Mouse (Mus musculus) gastrocnemius, adult 8-10 months (tissue): ENCODE data around the gene E2f4. TPM values are rescaled to one million over a fixed set of nuclear protein-coding genes. Genes with fewer than 3 reads are reported as not detected.

Experiments used
- DNase-seq, 2 experiments: peaks; one replicate each; pipeline ENCODE4 v3.0.0; 2022; ENCODE audit warnings: low spot score in 2 of 2
- total RNA-seq, 4 experiments: library from RNA; stranded (reverse); gene quantifications; 2 replicates each; pipeline ENCODE4 v1.2.4; 2022

The E2f4 gene
- total RNA-seq, 4 experiments from 2014 or later: 28.1 to 37.8 (median 33.7) TPM

DNA sequence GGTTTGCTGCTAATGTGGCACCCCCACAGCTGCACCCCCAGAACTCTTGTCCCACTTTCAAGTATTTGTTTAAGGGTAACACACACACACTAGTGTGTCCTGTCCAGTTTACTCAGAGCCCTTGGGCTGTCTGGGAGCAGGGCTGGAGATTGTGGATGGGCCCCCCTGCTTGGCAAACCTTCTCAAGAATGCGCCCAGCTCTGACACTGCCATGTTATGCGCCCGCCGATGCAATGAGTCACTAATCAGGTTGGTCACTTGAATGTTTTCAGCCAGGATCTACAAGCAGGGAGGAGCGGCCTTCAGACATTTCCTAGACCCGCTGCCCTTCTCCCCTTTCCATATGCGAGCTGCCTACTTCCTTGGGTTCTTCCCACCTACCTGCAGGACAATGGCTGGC is 5.0 kb upstream of the E2f4 start:
- DNase-seq: no peak

DNA sequence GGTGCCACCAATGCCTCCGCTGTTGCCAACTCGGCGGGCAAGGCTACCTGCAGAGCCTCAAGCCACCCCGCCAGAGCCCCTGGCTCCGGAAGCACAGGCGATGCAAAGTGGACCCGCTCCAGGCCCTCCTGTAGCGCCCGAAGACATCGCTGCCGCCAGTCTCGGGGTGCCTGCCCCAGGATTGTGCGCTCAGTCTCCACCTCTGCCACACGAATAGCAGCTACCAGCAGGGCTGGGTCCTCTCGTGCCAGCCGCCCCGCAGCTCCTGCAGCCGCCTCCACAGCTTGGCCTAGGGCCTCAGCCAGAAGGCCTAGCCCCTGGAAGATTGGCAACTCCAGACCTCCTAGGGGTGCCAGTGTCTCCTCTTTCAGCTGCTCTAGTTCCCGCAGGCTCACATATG is 4.1 kb upstream of the E2f4 start:
- DNase-seq: no peak

DNA sequence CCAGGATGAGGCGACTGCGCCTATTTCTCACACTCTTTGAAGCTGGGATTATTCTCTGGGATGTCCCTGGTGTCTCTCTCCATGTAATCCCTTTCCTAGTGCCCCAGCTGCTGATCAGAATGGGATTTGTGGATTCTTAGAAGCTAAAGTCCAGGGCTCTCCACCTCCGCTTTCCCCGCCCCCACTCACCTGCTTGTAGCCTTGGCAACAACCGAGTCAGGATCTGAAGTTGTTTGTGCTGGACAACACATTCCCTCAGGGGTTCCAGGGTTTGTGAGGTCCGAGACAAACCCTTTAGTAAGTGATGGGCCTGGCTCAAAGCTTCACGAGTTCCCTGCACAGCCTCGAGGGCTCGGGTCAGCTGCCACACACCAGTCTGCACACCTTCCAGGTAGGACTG is 2.7 kb upstream of the E2f4 start:
- no peak for DNase-seq

DNA sequence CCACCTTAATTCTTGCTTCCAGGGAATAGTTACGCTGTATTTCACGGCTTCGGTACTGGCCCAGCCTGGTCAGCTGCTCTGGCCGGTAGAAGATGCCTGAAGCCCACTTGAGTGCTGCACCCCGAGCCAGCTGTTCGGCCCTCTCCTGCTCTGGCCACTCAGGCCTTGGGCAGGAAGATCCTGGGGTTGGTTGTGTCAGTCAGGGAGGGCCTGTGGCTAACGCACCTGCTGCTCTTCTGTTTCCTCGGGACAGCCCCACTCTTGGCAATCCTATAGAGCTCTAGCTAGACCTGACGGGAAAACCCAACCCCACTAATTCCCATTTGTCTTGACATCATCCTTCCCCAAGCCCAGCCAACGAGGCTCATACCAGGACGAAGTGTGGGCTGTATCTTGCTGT is 2.2 kb upstream of the E2f4 start:
- no peak for DNase-seq

DNA sequence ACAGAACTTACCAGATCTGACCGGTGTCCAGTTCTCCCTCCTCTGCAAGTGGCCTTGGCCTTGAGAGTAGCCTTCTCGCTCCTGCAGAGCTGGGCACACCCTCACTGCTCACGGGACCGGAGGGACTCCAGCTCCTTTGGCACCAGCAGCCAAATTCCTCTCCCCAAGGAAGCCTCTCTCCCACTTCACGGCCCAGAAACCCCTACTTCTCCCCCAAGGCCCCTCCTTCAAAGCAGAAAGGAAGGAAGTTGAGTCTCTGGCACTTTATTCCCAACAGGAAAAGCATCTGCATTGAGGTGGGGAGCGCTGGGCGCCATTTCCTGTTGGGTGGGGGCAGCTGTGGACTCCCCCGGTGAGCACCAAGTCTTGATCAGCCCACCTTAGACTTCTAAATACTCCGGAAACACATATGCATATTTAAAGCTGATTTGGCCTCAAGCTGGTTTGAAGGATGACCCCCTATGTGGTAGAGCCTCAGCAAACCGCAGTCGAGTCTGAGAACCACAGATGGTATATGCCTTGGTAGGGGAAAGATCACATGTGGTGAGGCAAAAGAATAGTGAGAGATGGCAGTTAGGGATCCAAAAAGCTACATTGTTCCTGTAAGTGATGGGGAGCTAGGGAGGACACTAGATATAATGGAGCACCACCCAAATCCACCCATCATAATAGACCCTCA is 1.4 kb upstream of the E2f4 start, which contains the start of gene Exoc3l:
Gene Exoc3l, minus strand, starts transcription at position 207 of the 679 bp plus-strand sequence.
- no peak for DNase-seq

DNA sequence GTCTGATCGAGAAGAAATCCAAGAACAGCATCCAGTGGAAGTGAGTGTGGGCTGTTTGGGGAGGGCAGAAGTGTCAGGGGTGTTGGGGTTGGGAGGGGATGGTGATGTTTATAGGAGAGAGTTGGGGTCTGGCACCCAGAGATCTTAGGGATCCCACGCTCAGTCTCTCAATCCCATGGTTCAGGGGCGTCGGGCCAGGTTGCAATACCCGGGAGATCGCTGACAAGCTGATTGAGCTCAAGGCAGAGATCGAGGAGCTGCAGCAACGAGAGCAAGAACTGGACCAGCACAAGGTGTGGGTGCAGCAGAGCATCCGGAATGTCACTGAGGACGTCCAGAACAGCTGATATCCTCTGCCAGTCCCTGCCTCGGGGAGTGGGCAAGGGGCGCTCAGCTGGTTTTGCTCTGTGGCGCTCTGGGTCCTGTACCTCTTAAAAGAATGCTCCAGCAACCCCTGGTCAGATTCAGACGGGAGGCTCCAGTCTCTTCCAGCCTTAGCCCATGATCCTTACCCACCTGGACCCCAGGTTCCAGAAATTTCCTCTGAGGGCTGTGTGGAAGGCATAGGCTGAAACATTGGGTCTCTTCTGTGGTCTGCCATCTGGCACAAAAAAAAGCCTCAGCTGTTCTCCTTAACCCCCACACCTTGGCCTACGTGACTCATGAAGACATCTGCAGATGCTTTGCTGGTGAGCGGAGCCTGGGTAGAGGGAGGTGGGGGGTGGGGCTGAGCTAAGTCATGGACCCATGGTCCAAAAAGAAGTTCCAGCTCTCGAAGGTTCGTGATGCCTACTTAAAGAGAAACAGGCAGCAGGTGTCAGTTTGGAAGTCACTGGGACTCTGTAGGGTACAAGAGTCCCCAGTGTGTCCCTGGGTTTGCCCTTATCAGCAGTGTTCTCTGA is 1.1 kb downstream of the E2f4 start:
- no peak for DNase-seq

DNA sequence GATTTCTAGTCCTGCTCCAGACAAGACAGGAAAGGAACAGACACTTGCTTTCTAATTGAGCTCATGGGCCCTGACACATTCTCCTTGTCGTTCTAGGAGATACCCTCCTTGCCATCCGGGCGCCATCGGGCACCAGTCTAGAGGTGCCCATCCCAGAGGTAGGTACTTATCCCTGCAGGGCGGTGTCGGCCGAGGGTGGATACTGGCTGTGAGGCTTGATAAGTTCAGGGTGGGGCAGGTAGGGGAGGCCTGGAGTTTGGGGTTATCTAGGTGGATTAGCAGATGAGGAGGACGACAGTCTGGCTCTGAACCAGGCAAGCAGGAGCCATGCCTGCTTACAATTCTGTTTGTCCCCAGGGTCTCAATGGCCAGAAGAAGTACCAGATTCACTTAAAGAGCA is 2.5 kb downstream of the E2f4 start:
- DNase-seq: no peak

DNA sequence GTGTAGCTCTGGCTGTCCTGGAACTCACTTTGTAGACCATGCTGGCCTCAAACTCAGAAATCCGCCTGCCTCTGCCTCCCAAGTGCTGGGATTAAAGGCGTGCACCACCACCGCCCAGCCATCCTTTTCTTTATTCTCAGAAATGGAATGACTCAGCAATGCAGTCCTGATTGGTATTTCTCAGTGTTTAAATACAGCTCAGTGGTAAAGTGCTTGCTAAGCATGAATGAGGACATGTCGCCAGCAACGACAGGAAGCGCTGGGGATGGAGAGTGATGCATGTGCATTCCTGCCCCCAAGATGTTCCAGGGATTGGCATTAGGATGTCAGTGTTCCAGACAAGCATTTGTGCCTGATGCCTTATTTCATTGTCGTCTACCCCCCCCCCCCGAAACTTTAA is 5.9 kb downstream of the E2f4 start:
- DNase-seq: no peak

DNA sequence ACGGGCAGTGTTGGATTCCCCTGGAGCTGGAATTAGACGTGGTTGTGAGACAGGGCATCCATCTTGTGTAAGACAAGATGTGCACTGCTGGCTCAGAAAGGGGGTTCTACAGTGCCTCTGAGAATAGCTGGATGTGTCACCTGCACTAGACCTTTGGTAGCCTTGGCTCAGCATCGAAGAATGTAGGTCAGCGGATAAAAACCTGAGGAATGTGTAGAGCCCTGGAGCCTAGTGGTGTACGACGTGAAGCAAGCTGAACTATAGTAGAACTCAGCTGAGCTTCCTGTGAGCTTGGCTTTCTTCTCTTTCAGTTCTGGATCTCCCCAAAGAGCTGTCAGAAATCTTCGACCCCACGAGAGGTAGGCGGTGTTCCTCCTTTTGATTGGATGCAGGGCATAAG is 6.4 kb downstream of the E2f4 start:
- DNase-seq: no peak

DNA sequence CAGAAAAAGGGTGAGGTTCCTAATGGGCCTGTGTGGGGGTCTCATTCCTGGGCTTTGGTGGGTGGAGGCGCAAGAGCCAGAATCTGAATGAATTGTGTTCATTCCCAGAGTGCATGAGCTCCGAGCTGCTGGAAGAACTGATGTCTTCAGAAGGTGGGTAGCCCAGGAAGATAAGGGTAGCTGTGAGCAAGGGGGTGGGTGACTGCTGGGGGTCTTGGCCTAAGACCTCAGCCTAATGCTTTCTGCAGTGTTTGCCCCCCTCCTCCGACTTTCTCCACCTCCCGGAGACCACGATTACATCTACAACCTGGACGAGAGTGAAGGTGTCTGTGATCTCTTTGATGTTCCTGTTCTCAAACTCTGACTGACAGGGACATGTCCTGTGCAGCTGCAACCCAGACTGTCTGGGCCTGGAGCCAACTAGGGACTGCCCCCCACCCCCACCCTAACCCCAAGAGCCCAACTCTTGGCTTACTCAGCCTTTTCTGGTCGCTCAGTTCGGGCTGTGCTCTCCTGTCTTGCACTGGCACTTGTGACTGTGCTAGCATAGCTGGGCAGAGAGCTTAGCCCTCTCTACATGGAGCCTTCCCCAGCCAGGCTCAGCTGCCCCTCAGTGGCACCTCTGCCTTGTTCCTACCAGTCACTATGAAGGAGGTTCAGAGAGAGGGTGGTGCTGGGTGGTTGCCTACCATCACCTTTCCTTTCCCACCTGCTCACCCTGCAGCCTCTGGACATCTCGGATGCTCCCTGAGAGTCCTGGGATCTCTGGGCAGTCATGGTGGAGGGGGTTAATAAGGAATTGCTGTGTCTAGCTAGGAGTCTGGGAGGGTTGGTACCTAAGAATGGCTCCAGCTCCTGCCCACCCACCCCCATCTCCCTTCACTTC is 7.1 kb downstream of the E2f4 start:
- no peak for DNase-seq

DNA sequence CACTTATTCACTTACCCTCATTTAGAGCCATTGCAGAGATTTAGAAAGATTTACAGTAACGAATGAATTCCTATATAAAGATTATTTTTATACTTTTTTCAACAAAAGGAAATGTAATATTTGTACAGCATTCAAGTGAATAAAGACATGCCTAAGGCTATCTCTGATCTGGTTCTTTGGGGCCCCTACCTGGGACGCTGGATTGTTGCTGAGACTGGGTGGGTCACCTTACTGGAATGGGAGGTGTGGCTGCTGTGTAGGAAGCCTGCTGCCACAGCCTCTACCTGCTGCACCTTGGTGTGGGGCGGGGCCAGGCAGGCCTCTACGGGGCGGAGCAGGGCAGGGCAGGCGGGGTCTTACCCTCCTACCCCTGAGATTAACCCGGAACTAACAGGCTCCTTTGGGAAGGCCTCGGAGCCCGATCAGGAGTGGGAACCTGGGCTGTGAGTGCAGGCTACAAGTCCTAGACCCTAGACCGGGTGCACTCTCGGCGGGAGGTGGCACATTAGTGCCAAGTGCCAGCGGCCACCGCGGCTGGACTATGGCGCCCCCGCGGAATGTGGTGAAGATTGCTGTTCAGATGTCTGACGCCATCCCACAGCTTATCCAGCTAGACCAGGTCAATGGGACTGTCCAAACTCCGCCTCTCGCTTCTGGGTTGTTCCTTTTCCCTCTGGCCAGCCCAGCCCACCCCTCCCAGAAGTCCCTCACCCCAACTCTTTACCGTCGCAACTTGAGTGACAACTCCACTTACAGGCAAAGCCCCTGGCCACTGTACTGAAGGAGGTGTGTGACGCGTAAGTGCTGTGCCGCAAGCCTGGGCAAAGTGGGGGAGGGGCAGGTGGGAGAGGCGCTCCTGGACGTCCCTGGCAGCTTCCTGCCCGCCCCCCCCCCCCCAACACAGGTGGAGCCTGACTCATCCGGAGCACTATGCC is 8.0 kb downstream of the E2f4 start, which contains the start of gene Elmo3:
Gene Elmo3, plus strand, starts transcription at position 391 of the 935 bp plus-strand sequence.
- DNase-seq: no peak

DNA sequence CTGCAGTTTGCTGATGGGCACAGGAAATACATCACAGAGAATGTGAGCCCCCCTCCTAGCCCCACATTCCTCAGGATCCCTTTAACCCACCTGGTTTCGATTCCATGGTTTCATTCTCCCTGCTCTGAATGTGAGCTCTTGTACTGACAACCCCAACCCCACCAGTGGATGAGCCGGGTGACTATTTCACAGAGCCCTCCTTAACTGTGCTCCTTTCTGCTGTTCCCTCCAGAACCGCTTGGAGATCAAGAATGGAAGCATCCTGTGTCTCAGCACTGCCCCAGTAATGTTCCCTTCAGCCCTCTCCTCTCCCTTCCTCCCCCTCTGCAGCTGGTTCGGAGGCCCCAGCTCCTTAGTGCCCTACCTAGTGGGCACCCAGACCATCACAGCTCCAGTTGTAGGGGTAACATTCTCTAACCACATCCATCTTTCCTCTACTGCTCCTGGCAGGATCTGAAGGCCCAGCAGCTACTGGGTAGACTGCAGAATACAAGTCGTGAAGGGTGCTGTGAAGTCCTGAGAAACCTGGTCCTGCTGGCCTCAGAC is 8.8 kb downstream of the E2f4 start:
- no peak for DNase-seq

DNA sequence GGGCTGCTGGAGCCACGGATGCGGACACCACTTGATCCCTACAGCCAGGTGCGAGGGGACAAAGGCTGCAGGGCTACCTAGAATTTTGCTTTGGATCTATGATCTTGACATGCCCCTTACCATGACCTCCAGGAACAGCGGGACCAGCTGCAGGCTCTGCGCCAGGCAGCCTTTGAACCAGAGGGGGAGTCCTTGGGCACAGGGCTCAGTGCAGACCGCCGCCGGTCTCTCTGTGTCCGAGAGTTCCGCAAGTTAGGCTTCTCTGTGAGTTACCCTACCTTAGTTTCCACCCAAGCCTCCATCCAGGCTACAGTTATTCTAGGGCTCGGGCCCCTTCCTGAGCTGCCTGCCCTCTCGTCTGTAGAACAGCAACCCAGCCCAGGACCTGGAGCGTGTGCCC is 10.2 kb downstream of the E2f4 start:
- no peak for DNase-seq

DNA sequence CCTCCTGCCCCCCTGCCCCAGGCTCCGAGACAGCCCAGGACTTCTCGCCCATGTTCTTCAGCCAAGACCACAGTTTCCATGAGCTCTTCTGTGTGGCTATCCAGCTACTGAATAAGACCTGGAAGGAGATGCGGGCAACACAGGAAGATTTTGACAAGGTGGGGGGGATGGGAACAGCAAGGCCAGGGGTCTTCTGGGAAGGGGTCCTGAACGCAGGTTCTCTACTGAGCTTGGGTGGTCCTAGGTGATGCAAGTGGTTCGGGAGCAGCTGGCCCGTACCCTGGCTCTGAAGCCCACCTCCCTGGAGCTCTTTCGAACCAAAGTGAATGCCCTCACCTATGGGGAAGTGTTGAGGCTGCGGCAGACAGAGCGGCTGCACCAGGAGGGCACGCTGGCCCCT is 11.0 kb downstream of the E2f4 start:
- no peak for DNase-seq

DNA sequence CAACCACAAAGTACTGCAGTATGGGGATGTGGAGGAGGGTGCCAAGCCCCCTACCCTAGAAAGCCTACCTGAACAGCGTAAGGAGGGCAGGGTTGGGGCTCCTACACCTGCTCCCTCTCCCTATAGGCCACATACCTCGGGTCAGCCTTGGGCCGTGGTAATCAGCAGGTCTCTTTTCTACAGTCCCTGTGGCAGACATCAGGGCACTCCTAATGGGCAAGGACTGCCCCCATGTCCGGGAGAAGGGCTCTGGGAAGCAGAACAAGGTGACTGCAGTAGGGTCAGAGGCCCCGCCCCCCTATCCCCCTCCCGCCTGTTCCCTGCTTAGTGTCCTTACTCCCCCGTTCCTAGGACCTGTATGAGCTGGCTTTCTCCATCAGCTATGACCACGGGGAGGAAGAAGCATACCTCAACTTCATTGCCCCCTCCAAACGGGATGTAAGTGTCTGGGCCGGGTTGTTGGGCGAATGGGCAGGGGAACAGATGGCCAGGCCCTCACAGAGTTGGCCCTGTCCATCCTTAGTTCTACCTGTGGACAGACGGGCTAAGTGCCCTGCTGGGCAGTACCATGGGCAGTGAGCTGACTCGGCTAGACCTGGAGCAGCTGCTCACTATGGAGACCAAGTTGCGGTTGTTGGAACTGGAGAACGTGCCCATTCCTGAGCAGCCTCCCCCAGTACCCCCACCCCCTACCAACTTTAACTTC is 11.8 kb downstream of the E2f4 start:
- DNase-seq: no peak

DNA sequence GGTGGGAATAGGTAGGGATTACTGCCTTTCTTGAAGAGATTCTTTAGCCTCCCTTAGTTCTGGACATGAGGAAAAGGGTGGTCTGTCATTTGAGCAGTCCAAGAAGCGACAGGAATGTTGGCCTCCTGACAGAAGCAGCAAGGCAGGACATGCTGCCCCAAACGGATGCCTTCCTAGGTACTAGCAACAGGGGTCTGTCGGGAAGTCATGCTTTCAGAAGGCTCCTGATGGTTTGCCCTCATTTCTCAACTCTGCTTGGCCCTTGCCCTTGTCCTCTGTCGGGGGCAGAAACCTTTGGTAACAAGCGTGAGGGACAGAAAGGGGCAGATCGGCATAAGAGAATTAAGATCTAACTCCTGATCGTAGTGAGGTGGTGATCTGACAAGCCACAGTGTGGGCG is 12.7 kb downstream of the E2f4 start:
- no peak for DNase-seq

DNA sequence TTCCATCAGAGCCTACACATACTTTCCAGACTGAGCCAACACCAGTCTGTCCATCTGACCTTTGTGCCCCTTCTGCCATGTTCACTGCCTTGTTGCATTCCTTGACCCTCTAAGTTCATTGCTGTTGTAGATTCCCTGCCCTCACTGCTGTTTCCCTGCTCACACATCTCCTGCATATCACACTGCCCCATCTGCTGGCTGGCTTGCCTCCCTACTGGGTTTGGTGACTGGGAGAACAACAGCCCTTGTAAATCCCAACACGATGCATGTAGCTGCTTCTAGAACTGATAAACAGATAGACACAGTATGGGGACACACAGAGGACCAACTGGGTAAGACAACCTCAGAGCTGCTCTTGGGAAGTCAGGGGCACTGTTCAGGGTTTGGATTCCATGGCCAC is 14.3 kb downstream of the E2f4 start:
- no peak for DNase-seq

DNA sequence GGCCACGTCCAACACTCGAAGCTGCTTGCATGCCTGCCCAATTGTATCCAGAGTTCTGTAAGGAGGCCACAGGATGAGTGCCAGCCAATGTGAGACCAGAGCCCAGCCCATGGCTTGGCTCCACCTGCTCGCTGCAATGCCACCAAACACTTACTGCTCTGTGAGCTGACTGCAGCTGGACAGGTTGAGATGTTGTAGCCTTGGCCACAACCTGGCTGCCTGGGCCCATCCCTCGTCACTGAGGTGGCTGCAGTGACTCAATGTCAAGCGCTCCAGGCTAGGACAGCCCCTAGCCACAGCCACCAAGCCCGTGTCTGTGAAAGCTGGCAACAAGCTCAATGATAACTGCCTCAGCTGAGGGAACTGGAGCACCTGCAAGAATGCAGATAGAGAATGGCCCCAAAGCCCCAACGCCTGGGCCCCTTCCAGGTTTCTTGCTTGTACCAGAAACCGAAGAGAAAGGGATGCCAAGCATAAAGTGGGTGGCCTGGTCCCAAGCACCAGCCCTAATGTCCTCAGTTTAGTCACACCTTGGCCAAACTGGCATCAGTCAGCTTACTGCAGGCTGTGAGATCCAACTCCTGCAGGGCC is 15.5 kb downstream of the E2f4 start:
- DNase-seq: no peak
